Mouse (Mus musculus) olfactory bulb, adult 2 months (tissue): Measurements from ENCODE around the gene Gm43191.

Experiments
- CTCF ChIP-seq: fragments of 200-500 bp; IDR thresholded peaks from 2 replicates; pipeline ENCODE4 v1.5.1; 2012; ENCODE audit warnings: low read depth, mild to moderate bottlenecking, low read length, moderate library complexity; ENCODE audit not compliant: insufficient read depth
- POLR2A ChIP-seq: fragments of 200-500 bp; IDR thresholded peaks from 2 replicates; pipeline ENCODE4 v1.6.1; 2012; ENCODE audit warnings: mild to moderate bottlenecking, low read depth, low read length, moderate library complexity; ENCODE audit not compliant: insufficient read depth

DNA sequence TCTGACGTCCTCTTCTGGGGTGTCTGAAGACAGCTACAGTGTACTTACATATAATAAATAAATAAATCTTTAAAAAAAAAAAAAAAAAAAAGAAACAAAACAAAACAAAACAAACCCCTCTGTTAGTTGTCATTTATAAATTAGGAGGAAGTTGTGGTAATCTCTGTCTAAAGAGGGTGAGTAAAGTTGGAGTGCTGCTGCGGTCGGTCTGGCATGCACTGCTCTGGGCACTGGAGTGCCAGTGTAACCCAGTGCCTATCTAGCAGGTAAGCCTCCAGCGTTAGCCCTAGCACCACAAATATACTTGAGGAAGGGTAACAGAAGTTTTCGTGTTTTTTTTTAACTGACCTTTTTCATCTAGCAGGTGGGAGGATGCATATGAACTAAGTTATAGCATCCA, 80.1 kb downstream of the Gm43191 start:
- TF ChIP-seq CTCF (no peak), POLR2A (no peak)
